Mouse (Mus musculus): ENCODE measurements around the gene Trhr2.

Trhr2 gene

GRCm38 (mm10) chr8:122360696-122361416, at the start of gene Trhr2:
TSS of gene Trhr2 (minus strand) at chr8:122360746.
- no peak for DNase-seq (ENCODE audit: low spot score)

GRCm38 (mm10) chr8:122407678-122408077, 47.1 kb upstream of the Trhr2 start:
- no peak for DNase-seq (ENCODE audit: low spot score)

GRCm38 (mm10) chr8:122405146-122405805, 44.7 kb upstream of the Trhr2 start:
- no peak for DNase-seq (ENCODE audit: low spot score)

- DNase-seq (ENCODE audit: low spot score) = no peak
These were observed 37.6 kb upstream of the Trhr2 start for GRCm38 (mm10) chr8:122398186-122398585.

GRCm38 (mm10) chr8:122395291-122395690, 34.7 kb upstream of the Trhr2 start:
- DNase-seq (ENCODE audit: low spot score) = no peak

DNA sequence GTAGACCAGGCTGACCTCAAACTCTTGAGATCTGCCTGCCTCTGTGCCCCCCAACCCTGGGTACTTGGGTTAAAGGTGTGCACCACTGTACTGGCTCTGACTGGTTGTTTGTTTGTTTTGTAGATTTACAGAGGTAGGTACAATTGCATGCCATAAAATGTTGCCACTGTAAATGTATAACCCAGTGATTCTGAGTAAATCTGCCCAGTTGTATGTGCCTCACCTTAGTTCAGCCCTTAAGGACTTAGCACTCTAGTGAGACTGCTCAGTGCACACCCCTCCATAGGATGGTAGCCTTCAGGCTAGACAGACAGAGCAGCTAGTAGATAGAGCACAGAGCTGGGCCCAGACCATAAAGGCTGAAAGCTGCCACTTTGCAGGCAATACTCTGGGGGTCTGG, 33.2 kb upstream of the Trhr2 start:
- no peak for DNase-seq (ENCODE audit: low spot score)

DNA sequence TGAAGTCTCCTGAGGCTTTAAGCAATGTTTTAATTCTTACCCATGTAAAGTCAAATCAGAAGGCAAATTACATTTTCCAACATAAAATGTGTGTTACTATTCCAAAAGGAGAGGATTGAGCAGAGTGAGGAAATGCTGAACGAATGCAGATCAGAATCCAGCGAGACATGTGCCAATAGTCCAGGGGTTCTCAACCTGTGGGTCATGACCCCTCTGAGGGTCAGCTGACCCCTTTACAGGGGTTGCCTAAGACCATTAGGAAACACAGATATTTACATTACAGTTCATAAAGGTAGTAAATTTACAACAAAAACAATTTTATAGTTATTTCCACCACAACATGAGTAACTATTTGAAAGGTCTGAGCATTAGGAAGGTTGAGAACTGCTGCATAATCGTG, 30.2 kb upstream of the Trhr2 start:
- DNase-seq (ENCODE audit: low spot score) = no peak

DNA sequence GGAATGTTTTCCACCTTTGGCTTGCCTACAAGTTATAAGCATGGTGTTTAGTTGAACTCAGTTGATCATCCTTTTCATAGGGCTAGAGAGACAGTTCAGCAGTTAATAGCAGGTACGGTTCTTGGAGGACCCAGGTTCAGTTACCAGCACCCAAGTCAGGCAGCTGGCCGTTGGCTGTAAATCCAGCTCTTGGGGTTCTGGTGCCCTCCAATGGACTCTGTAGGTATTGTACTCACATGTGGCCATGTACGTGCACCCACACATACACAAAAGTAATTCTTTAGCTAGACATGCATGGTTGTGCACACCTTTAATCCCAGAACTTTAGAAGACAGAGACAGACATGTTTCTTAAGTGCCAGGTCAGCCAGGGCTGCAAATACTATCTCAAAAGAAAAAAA, 28.8 kb upstream of the Trhr2 start:
- no peak for DNase-seq (ENCODE audit: low spot score)

DNA sequence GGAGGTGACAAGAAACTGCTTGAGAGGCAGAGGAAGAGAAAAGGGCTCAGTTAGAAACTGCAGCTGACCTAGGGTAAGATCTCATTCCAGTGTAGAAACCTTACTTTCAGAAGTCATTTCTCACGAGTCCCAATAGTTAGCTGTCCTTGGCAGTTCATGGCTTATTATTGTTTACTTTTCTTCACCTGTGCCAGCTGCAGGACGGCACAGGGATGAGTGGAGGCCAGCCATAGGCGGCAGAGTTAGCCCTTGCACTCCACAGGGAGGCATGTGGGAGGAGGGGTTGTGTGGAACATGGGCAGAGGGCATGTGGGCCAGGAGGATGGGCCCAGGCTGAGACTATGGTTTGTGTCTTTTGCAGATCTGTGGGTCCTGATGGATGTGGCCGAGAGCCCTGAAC, 22.5 kb upstream of the Trhr2 start:
- DNase-seq (ENCODE audit: low spot score) = no peak

- DNase-seq (ENCODE audit: low spot score) = peak; percentile 100
These were observed 16.1 kb upstream of the Trhr2 start, which contains the start of gene Zc3h18 for GRCm38 (mm10) chr8:122376365-122377231. TSS of gene Zc3h18 (plus strand) at chr8:122376609.

DNA sequence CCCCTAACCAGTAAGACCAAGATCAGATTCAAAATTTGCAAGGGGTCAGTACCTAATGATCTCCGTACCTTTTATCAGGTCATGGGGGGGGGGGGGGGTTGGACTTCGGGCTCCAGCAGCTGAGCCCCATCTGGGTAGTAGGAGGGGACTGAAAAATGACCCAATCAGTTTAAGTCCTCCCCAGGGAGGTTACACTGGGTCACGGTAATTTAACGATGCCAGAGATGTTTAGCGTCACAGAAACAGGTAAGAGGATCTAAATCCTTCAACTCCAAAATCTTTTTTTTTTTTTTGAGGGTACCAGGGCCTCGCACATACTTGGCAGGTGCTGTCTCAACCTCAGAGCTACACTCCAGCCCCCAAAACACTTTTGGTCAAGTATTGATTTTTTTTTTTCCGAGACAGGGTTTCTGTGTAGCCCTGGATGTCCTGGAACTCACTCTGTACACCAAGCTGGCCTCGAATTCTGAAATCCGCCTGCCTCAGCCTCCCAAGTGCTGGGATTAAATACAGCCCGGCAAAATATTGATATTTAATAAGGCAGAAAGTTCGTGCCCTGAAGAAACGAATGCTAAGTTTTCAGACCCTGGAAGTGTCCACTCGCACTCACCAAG, 15.3 kb upstream of the Trhr2 start:
- no peak for DNase-seq (ENCODE audit: low spot score)

GRCm38 (mm10) chr8:122375320-122375719, 14.8 kb upstream of the Trhr2 start:
- no peak for DNase-seq (ENCODE audit: low spot score)

GRCm38 (mm10) chr8:122371706-122372105, 11.2 kb upstream of the Trhr2 start:
- no peak for DNase-seq (ENCODE audit: low spot score)

GRCm38 (mm10) chr8:122369665-122370064, 9.1 kb upstream of the Trhr2 start:
- DNase-seq (ENCODE audit: low spot score) = peak; percentile 86

- peak; percentile 11 for DNase-seq (ENCODE audit: low spot score)
These were observed 7.9 kb upstream of the Trhr2 start for GRCm38 (mm10) chr8:122368494-122368893.

- no peak for DNase-seq (ENCODE audit: low spot score)
These were observed 2.4 kb upstream of the Trhr2 start for GRCm38 (mm10) chr8:122362967-122363366.

GRCm38 (mm10) chr8:122362271-122362670, 1.7 kb upstream of the Trhr2 start:
- DNase-seq (ENCODE audit: low spot score) = no peak

GRCm38 (mm10) chr8:122359111-122359775, 1.3 kb downstream of the Trhr2 start:
- DNase-seq (ENCODE audit: low spot score) = no peak

- no peak for DNase-seq (ENCODE audit: low spot score)
These were observed 2.9 kb downstream of the Trhr2 start for GRCm38 (mm10) chr8:122357641-122358040.

DNA sequence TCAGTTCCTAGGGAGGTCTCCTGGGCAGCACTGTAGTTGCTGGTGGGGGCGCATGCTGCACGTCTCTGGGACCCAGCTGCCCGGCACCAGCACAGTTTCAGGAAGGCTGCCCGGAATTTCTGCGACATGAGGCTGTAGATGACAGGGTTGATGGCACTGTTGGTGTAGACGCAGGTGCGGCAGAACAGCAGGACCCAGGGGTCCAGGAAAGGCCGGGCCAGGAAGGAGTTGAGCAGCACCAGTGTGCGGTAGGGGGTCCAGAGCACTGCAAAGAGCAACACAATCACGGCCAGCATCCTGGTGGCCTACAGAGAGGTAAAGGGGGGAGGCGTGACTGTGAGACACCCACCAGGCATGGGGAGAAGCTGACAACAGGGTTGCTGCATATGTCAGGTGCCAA, 3.3 kb downstream of the Trhr2 start:
- no peak for DNase-seq (ENCODE audit: low spot score)

All from urinary bladder, postnatal 14 days (tissue).